Mouse (Mus musculus) lung, adult 2 months (tissue): ENCODE measurements around the gene Slc22a14. TPM values are rescaled to one million over a fixed set of nuclear protein-coding genes. Genes with fewer than 3 reads are reported as not detected.
A peak's percentile ranks its signal among the peaks of the same experiment; 100 is the strongest.

Source experiments
- DNase-seq: peaks from one replicate; pipeline ENCODE4 v3.0.0; 2022
- H3K4me1 ChIP-seq: fragments of 200-500 bp; 2 replicates; pipeline ENCODE4 v1.6.1; 2011; ENCODE audit warnings: low read length; ENCODE audit not compliant: control insufficient read depth, insufficient read depth
- H3K4me3 ChIP-seq: fragments of 200-500 bp; replicated peaks from 2 replicates; pipeline ENCODE3; 2011; ENCODE audit warnings: low read depth, mild to moderate bottlenecking, control low read depth, low read length; ENCODE audit errors: extremely low read depth
- CTCF ChIP-seq: fragments of 200-500 bp; IDR thresholded peaks from 2 replicates; pipeline ENCODE4 v1.5.1; 2011; ENCODE audit warnings: mild to moderate bottlenecking, low read length, control low read depth; ENCODE audit not compliant: insufficient read depth
- POLR2A ChIP-seq: fragments of 200-500 bp; IDR thresholded peaks from 2 replicates; pipeline ENCODE4 v1.6.1; 2011; ENCODE audit warnings: low read depth, mild to moderate bottlenecking, control low read depth, low read length, borderline replicate concordance; ENCODE audit errors: extremely low read depth
- WGBS: fragments of 180-500 bp; shearing (Covaris S2); methylation state at CpG from one replicate; pipeline ENCODE4 v1.1.7; 2018; 5-methylcytosine and 5-hydroxymethylcytosine counted together
- polyA plus RNA-seq: library from polyadenylated mRNA; depleted of rRNA; stranded (reverse); fragments of >200 nt; gene quantifications from 2 replicates; pipeline ENCODE4 v1.2.3, GENCODE M21; 2012; rRNA removed

The Slc22a14 gene
- polyA plus RNA-seq, result 0.80 and 0.99 TPM in 2 replicates

DNA sequence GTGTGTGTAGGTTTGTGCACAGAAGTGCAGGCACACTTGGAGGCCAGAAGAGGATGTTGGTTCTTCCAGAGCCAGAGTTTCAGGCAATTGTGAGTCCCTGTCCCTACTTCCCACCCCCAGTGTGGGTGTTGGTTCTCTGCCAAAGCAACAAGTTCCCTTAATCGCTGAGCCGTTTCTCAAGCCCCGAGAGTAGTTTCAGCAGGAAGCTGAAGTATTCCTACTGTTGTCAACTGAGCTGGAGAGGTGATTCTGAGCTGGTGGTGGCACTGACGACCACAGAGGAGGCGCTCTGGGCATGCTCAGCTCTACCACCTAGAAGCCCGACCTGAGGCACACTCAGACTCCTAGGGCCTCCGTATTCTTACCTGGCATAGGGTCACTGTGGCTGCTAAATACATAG is at the start of gene Slc22a14:
Gene Slc22a14 (minus strand): TSS at position 270 of the 400 bp plus-strand sequence.
- 36% methylated on average over 7 of the region's 7 CpGs for WGBS
- DNase-seq, result no peak
- no peak within 1 kb of the TSS for H3K4me3 ChIP-seq
- TF ChIP-seq POLR2A (no peak), CTCF (no peak)
- H3K4me1 ChIP-seq, result no peaks in the 10 kb centered on the region

DNA sequence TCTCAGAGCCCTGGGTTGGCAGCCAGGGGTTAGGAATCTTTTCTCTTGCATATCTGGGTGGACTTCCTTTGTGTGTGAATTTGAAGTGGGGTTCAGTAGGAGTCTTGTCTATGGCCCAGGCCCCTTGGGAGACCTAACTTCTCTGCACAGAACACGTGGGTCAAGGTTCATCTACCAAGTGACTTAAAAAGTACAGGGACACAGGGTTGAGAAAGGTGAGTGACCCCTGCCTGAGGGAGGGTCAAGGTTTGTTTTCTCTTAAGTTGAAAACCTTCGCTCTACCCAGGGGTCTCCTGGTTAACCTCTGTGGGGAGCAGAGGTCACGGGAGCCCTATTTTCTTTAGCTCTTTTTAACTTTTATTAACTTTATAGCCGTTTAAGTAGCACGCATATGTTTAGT is 44.5 kb upstream of the Slc22a14 start:
- WGBS, result 84% methylated on average over 5 of the region's 5 CpGs
- no peak for DNase-seq
- no peak for TF ChIP-seq CTCF
- TF ChIP-seq POLR2A, result no peak
- Histone ChIP-seq H3K4me3 (no peak overlapping the region), H3K4me1 (peaks cover 6% of the 10 kb centered on the region)

DNA sequence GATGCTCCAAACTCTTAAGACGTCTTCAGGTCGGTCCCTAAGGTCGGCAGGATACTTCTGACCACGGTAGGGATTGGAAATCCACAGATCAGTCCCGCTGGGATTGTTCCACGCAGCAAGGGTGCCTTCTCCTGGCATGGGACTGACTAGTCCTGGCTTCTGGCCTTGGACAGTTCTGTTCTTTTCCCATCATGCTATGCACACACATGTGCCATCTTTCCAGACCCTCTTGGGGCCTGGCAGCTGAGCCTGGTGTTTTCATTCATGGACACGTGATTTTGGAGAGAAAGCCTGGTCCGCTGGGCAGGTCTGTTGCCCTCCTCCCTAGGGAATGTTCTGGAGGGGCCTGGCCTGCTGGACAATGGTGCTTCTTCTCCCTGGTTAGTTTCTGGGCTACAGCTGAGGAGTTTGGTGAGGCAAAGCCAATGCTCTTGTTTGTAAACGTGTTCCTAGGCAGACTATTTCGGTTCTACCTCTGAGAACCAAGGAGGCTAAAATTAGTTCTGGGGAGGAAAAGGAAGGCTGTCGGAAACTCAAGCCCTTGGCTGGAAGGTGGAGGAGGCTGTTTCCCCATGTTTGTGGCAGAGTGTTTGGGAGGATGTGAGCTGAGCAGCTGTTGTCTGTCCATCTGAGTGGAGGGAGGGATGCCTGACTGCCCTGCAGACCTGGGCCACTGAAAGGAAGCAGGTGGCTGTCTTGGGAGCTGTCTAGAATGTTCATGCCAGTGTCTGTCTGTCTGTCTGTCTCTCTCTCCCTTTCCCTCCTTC is 43.7 kb upstream of the Slc22a14 start:
- Histone ChIP-seq H3K4me3 (no peak overlapping the region), H3K4me1 (peaks cover 6% of the 10 kb centered on the region)
- 50% methylated on average over 11 of the region's 11 CpGs for WGBS
- no peak for DNase-seq
- TF ChIP-seq POLR2A (no peak), CTCF (no peak)

DNA sequence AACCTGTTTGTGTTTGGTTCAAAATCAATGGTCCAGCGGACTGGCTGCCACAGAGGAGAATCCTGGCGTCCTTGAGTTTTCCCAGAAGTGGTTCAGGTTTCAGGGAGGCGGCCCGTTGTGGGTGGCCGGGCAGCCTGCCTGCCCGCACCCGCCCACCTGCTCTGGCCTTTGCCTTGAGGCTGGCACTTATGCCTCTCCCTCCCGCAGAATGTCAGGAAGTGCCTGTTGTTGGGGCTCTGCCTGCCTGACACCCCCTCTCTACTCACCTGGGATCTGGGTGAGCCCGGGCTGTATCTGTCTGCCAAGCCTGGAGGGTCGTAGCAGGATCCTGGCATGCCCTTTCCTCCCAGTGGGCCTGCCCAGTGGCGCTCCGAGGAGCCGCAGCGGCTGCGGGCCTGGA is 42.5 kb upstream of the Slc22a14 start:
- TF ChIP-seq CTCF (no peak), POLR2A (no peak)
- Histone ChIP-seq H3K4me1 (peaks cover 13% of the 10 kb centered on the region), H3K4me3 (no peak overlapping the region)
- WGBS, result 63% methylated on average over 15 of the region's 15 CpGs
- no peak for DNase-seq

DNA sequence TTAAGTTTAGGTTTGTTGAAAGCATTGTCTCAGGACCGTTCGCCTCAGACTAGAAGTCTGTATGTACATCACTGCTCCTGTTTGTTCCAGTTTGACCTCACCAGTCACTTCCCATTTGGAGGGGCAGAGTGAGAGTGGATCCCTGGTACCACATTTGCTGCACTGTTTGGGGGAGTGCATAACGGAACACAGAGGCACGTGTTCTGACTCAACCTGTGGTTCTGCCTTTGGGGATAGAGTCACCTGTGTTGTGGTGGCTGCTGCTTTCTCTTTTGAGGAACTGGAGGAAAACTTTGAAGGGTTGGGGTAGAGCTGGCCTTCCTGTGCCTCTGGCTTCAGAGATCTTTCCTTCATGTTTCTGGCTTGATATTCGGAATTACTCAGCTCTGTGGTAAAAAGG is 38.7 kb upstream of the Slc22a14 start:
- TF ChIP-seq POLR2A, result no peak
- no peak for TF ChIP-seq CTCF
- Histone ChIP-seq H3K4me1 (peaks cover 9% of the 10 kb centered on the region), H3K4me3 (no peak overlapping the region)
- 72% methylated on average over 5 of the region's 5 CpGs for WGBS
- DNase-seq, result no peak

DNA sequence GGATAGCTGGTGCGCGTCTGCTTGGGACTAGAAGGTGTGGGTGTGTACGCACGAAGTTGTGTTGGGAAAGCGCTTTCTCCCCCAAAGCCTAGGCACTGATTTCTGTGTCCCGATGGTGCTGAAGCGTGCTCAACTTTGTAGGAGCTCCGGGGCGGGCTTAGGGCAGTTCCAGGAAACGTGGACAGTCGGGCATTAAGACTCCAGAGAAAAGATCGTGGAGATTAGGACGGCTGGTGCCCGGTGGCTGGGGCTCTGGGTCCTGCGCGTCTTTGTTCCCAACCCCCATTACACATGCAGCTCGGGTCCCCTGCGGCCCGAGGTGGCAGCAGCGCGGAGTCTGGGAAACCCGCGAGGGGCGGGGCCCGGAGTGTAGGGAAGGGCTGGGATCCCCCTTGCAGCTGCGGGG is 37.9 kb upstream of the Slc22a14 start:
- peaks cover 7% of the 10 kb centered on the region for H3K4me1 ChIP-seq
- TF ChIP-seq CTCF (no peak), POLR2A (no peak)
- peak; percentile 41 for DNase-seq
- H3K4me3 ChIP-seq, result peak overlapping the region; percentile 75
- WGBS, result under 1% methylated on average over 26 of the region's 26 CpGs

DNA sequence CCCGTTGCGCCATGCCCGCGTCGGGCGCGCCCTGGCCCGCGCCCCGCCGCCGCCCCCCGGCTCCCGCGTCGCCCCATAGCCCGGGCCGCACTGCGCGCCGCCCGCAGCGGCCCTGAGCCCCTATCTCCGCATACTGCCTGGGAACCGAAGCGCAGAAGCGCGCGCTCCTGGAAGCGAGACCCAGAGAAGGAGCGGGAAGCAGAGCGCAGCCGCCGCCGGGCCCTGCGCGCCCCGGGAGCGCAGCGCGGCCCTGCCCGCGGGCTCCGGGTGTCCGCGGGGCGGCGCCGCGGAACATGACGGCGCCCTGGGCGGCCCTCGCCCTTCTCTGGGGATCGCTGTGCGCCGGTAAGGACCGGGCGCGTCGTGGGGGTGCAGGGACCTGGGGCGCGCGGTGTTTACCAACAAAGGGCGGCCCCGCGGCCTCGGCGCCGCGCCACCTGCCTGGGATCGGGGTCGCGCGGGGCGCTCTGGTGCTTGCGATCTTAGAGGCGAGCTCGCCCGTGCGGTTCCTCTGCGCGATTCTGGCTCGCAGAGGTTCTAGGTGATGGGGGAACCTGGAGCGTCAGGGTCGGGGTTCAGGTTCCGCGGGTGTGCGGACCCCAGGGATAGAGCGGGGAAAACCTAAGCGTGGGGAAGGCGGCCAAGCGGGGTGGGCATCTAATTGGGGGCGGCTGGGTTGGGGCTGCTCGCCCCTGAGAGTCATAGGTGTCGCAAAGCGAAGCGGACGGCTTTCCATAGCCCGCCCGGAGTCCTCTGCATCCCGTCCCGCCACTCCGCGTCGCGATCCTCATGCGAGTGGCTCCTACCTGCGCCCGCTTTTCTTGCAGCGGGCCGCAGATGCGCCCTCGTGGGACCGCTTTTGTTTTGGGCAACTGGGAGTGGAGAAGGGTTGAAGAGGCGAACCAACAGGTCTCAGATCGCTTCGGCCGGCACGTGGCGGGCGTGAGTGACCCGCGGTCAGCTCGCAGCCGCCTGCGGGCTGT is 37.2 kb upstream of the Slc22a14 start:
- peak overlapping the region; percentile 75 for H3K4me3 ChIP-seq
- peak; percentile 61 for DNase-seq
- TF ChIP-seq POLR2A, result no peak
- TF ChIP-seq CTCF, result no peak
- under 1% methylated on average over 127 of the region's 127 CpGs for WGBS
- peaks cover 7% of the 10 kb centered on the region for H3K4me1 ChIP-seq

DNA sequence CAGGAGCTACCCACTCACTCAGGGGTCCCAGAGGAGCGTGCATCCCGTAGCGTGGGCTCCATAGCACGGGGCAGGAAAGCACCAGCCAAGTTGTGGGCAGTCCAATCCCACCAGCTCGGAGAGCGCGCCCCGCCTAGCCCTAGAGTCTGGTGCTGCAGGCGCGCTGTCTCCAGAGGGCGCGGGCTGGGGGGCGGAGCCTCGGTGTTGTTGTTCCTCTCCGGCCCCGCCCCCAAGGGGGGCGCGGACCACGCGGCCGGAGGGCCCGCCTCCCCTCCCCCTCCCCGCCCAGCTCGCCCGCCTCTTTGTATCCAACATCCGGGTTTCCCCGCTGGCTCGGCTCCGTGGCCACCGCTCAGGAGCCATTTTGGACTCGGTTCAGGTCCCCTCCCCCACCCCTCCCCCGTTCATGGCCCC is 36.5 kb upstream of the Slc22a14 start, which contains the start of gene Acvr2b:
Gene Acvr2b (plus strand): TSS at position 318 of the 414 bp plus-strand sequence.
- peak within 1 kb of the TSS; percentile 76 for H3K4me3 ChIP-seq
- 1% methylated on average over 29 of the region's 32 CpGs for WGBS
- H3K4me1 ChIP-seq, result peaks cover 7% of the 10 kb centered on the region
- DNase-seq, result peak; percentile 87
- TF ChIP-seq CTCF, result no peak
- peak; percentile 70; the same call in 1 of the 2 replicates for TF ChIP-seq POLR2A

DNA sequence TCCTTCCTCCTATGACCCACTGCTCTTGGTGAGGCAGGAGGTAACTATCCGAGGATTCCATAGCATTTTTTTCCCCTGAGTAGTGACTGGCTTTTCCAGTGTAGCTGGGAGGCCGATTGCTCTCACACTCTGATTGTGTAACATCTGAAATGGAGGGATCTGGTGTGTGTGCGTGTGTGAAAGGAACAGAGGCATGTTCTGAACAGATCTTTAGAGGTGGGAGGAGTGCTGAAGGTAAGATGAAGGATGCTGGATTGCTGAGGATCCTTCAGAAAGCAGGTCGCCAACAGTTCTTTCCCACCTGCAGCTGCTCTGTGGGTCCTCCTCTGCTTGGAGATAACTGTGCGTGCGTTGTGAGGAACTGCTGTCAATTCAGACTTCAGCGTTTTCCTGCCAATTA is 36.0 kb upstream of the Slc22a14 start:
- no peak for DNase-seq
- Histone ChIP-seq H3K4me1 (peaks cover 7% of the 10 kb centered on the region), H3K4me3 (peak overlapping the region; percentile 76)
- WGBS, result 2% methylated on average over 7 of the region's 7 CpGs
- no peak for TF ChIP-seq CTCF
- TF ChIP-seq POLR2A, result no peak

DNA sequence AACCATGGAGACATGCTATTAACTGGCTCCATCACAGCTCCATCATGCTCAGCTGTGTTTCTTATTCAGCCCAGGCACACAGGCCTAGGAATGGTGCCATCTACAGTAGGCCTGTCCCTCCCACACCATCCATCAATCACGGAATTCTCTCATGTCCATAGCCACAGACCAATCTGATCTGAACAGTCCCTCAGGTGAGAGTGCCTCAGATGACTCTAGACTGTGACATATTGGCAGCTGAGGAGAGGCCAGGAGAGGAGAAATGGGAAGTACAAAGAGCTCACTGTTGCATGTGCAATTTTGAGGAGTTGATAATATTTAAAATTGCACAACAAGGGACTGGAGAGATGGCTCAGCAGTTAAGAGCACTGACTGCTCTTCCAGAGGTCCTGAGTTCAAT is 29.5 kb upstream of the Slc22a14 start:
- WGBS, result 72% methylated on average over 1 of the region's 1 CpGs

More for the DNA sequence above, 29.5 kb upstream of the Slc22a14 start:
- no peak for DNase-seq
- Histone ChIP-seq H3K4me1 (no peaks in the 10 kb centered on the region), H3K4me3 (no peak overlapping the region)
- TF ChIP-seq CTCF, result no peak
- TF ChIP-seq POLR2A, result no peak
